In genomic region chr2:172831762-172832161, GRCm38 (mm10) we compare ENCODE assay signal across 9 mouse cellular contexts.
DNase-seq lines count a peak whose midpoint lies in the region; ATAC-seq and TF ChIP-seq lines count a peak whose summit lies in the region.
"Had no signal": no experiment of that assay in that cellular context is flagged by ENCODE, and none has a peak within 500 bp of the region (broad histone marks: within the 10 kb centered on the region; RNA-seq: fewer than 3 reads in every experiment).

No protein-coding gene starts in this region.

- no peak for TF ChIP-seq POLR2A in bone marrow, adult 2 months (IDR thresholded peaks at IDR 0.05; ENCODE audit: borderline replicate concordance, control insufficient read depth, low read depth, low read length)
- TF ChIP-seq POLR2A in olfactory bulb, adult 2 months (IDR thresholded peaks at IDR 0.05; ENCODE audit: insufficient read depth, low read depth, low read length) = no peak
- no peak for TF ChIP-seq POLR2A in thymus, adult 2 months (IDR thresholded peaks at IDR 0.05; ENCODE audit: control insufficient read depth, extremely low read depth, insufficient read depth, low read length, poor library complexity)

- DNase-seq in CD4-positive helper T cell, adult 2 months (ENCODE audit: low read depth, low spot score) = peak; percentile 75
- peak; percentile 65 for DNase-seq in heart, postnatal 0 days (ENCODE audit: low spot score)
- peak; percentile 90 to 92 for DNase-seq in kidney, postnatal 4 days
- peak; percentile 83 for DNase-seq in liver, postnatal 0 days
- peak; percentile 86 for DNase-seq in thymus, adult 2 months

- H3K4me1 ChIP-seq in bone marrow, adult 2 months (ENCODE audit: control insufficient read depth, insufficient read depth, low read length) = no peaks in the 10 kb centered on the region
- H3K4me1 ChIP-seq in embryonic facial prominence, embryonic 15.5 days = peaks cover 29% of the 10 kb centered on the region
- no peaks in the 10 kb centered on the region for H3K4me1 ChIP-seq in heart, postnatal 0 days (ENCODE audit: control insufficient read depth, insufficient read depth)
- H3K4me1 ChIP-seq in liver, postnatal 0 days (ENCODE audit: insufficient read depth) = no peaks in the 10 kb centered on the region
- peaks cover 2% of the 10 kb centered on the region for H3K4me1 ChIP-seq in olfactory bulb, adult 2 months (ENCODE audit: control insufficient read depth, insufficient read depth, low read length)
- H3K4me1 ChIP-seq in thymus, adult 2 months (replicated peaks; ENCODE audit: control insufficient read depth, insufficient read depth, low read length) = 0 out of 2 replicates have a peak, but pooled peaks cover 2% of the 10 kb centered on the region

- no peak overlapping the region for H3K9ac ChIP-seq in embryonic facial prominence, embryonic 15.5 days
- H3K9ac ChIP-seq in heart, postnatal 0 days (replicated peaks; ENCODE audit: low read depth, low read length) = no peak overlapping the region
- H3K9ac ChIP-seq in liver, postnatal 0 days (replicated peaks) = no peak overlapping the region
- H3K9ac ChIP-seq: embryonic facial prominence, embryonic 12.5 days had no signal

- no peaks in the 10 kb centered on the region for H3K36me3 ChIP-seq in embryonic facial prominence, embryonic 15.5 days
- H3K36me3 ChIP-seq in heart, postnatal 0 days (replicated peaks; ENCODE audit: control insufficient read depth, insufficient read depth, low read length) = no peaks in the 10 kb centered on the region
- H3K36me3 ChIP-seq in liver, postnatal 0 days (replicated peaks; ENCODE audit: insufficient read depth, low read length) = no peaks in the 10 kb centered on the region
- no peaks in the 10 kb centered on the region for H3K36me3 ChIP-seq in thymus, adult 2 months (ENCODE audit: control insufficient read depth, insufficient read depth, low read length)
- H3K36me3 ChIP-seq: embryonic facial prominence, embryonic 12.5 days had no signal

- peak; percentile 68; the same call in 1 of the 2 replicates for TF ChIP-seq CTCF in bone marrow, adult 2 months (IDR thresholded peaks at IDR 0.05; ENCODE audit: control insufficient read depth, insufficient read depth, low read length)
- peak; percentile 86 for TF ChIP-seq CTCF in heart, postnatal 0 days (IDR thresholded peaks at IDR 0.05; ENCODE audit: low read depth)
- TF ChIP-seq CTCF in liver, postnatal 0 days (IDR thresholded peaks at IDR 0.05; ENCODE audit: low read depth) = peak; percentile 83
- TF ChIP-seq CTCF in olfactory bulb, adult 2 months (IDR thresholded peaks at IDR 0.05; ENCODE audit: insufficient read depth, low read depth, low read length) = peak; percentile 69; the same call in 1 of the 2 replicates
- peak; percentile 97 for TF ChIP-seq CTCF in thymus, adult 2 months (IDR thresholded peaks at IDR 0.05; ENCODE audit: borderline replicate concordance, control insufficient read depth, extremely low read depth, insufficient read depth, low read length, poor library complexity)

- peak; percentile 49; the same call in 1 of the 2 replicates for ATAC-seq in embryonic facial prominence, embryonic 15.5 days (ENCODE audit: insufficient number of reproducible peaks, low FRiP score, low TSS enrichment, low read depth)
- ATAC-seq in heart, postnatal 0 days (ENCODE audit: insufficient read depth, low read depth) = peak; percentile 75
- ATAC-seq in liver, postnatal 0 days = peak; percentile 72

- H3K27ac ChIP-seq in bone marrow, adult 2 months (ENCODE audit: control insufficient read depth, insufficient read depth, low read depth, low read length, poor library complexity) = no peak overlapping the region
- no peak overlapping the region for H3K27ac ChIP-seq in embryonic facial prominence, embryonic 15.5 days (replicated peaks)
- no peak overlapping the region for H3K27ac ChIP-seq in heart, postnatal 0 days (ENCODE audit: low read depth)
- H3K27ac ChIP-seq in liver, postnatal 0 days (ENCODE audit: low read depth) = no peak overlapping the region
- H3K27ac ChIP-seq in olfactory bulb, adult 2 months (ENCODE audit: insufficient read depth, low read depth, low read length) = no peak overlapping the region
- H3K27ac ChIP-seq in thymus, adult 2 months (ENCODE audit: control insufficient read depth, insufficient read depth, low read length) = no peak overlapping the region

- H3K4me2 ChIP-seq in embryonic facial prominence, embryonic 15.5 days (replicated peaks) = no peak overlapping the region
- no peak overlapping the region for H3K4me2 ChIP-seq in heart, postnatal 0 days (ENCODE audit: low read depth, low read length)
- H3K4me2 ChIP-seq in liver, postnatal 0 days (ENCODE audit: low read depth, low read length) = no peak overlapping the region
- H3K4me2 ChIP-seq: embryonic facial prominence, embryonic 12.5 days had no signal

- H3K27me3 ChIP-seq in embryonic facial prominence, embryonic 15.5 days = no peaks in the 10 kb centered on the region
- peaks cover under 1% of the 10 kb centered on the region; the same call in 1 of the 2 replicates for H3K27me3 ChIP-seq in heart, postnatal 0 days (ENCODE audit: control insufficient read depth, insufficient read depth, low read length)
- H3K27me3 ChIP-seq in liver, postnatal 0 days (ENCODE audit: insufficient read depth, low read length) = 0 out of 2 replicates have a peak, but pooled peaks cover 4% of the 10 kb centered on the region
- no peaks in the 10 kb centered on the region for H3K27me3 ChIP-seq in thymus, adult 2 months (ENCODE audit: control insufficient read depth, insufficient read depth, low read length)
- H3K27me3 ChIP-seq: embryonic facial prominence, embryonic 12.5 days had no signal

- 22% methylated on average over 5 of the region's 5 CpGs for WGBS in bone marrow, adult 2 months
- WGBS in embryonic facial prominence, embryonic 15.5 days = 16% methylated on average over 5 of the region's 5 CpGs
- WGBS in heart, postnatal 0 days = 13% methylated on average over 5 of the region's 5 CpGs
- 15% methylated on average over 5 of the region's 5 CpGs for WGBS in liver, postnatal 0 days (ENCODE audit: insufficient replicate concordance)
- 24% methylated on average over 5 of the region's 5 CpGs for WGBS in olfactory bulb, adult 2 months
- WGBS in thymus, adult 2 months = 23% methylated on average over 5 of the region's 5 CpGs

- H3K4me3 ChIP-seq in bone marrow, adult 2 months (replicated peaks; ENCODE audit: control insufficient read depth, low read depth, low read length) = no peak overlapping the region
- H3K4me3 ChIP-seq in embryonic facial prominence, embryonic 15.5 days (replicated peaks) = no peak overlapping the region
- no peak overlapping the region for H3K4me3 ChIP-seq in heart, postnatal 0 days (ENCODE audit: low read depth, low read length)
- no peak overlapping the region for H3K4me3 ChIP-seq in liver, postnatal 0 days (ENCODE audit: low read depth, low read length)
- H3K4me3 ChIP-seq in olfactory bulb, adult 2 months (ENCODE audit: insufficient read depth, low read depth, low read length) = no peak overlapping the region
- no peak overlapping the region for H3K4me3 ChIP-seq in thymus, adult 2 months (ENCODE audit: control insufficient read depth, insufficient read depth, low read length)
- H3K4me3 ChIP-seq: embryonic facial prominence, embryonic 12.5 days had no signal

- no peak for TF ChIP-seq EP300 in heart, postnatal 0 days (IDR thresholded peaks at IDR 0.05; ENCODE audit: low read depth)
- TF ChIP-seq EP300 in liver, postnatal 0 days (IDR thresholded peaks at IDR 0.05; ENCODE audit: low read depth) = no peak

- no peaks in the 10 kb centered on the region for H3K9me3 ChIP-seq in embryonic facial prominence, embryonic 15.5 days (replicated peaks)
- H3K9me3 ChIP-seq in heart, postnatal 0 days (replicated peaks; ENCODE audit: control insufficient read depth, low read length) = no peaks in the 10 kb centered on the region
- no peaks in the 10 kb centered on the region for H3K9me3 ChIP-seq in liver, postnatal 0 days (ENCODE audit: low read length)
- H3K9me3 ChIP-seq: embryonic facial prominence, embryonic 12.5 days had no signal
